In genomic region chr4:42972952-42973351, GRCm38 (mm10) we compare ENCODE assay signal across 19 mouse cellular contexts. TPM values are rescaled to one million over a fixed set of nuclear protein-coding genes. Genes with fewer than 3 reads are reported as not detected.
"Had no signal": no experiment of that assay in that cellular context is flagged by ENCODE, and none has a peak within 500 bp of the region (broad histone marks: within the 10 kb centered on the region; RNA-seq: fewer than 3 reads in every experiment).

No protein-coding gene starts in this region.

- H3K4me1 ChIP-seq: liver, embryonic 15.5 days; megakaryocyte, embryonic 14.5 days; midbrain, embryonic 13.5 days; midbrain, embryonic 15.5 days; neural tube, embryonic 12.5 days; stomach, embryonic 15.5 days had no signal

- H3K27ac ChIP-seq: liver, embryonic 15.5 days; macrophage; midbrain, embryonic 13.5 days; midbrain, embryonic 15.5 days; neural tube, embryonic 12.5 days; stomach, embryonic 15.5 days; stomach, postnatal 0 days had no signal

- H3K36me3 ChIP-seq: liver, embryonic 15.5 days; stomach, embryonic 15.5 days had no signal

- ATAC-seq: liver, postnatal 0 days; midbrain, embryonic 13.5 days; midbrain, embryonic 15.5 days had no signal

- H3K4me3 ChIP-seq: liver, embryonic 15.5 days; megakaryocyte, embryonic 14.5 days; midbrain, embryonic 13.5 days; midbrain, embryonic 15.5 days; neural tube, embryonic 12.5 days; stomach, embryonic 15.5 days had no signal

- H3K9ac ChIP-seq: liver, embryonic 15.5 days; liver, postnatal 0 days; lung, embryonic 14.5 days; midbrain, embryonic 13.5 days; midbrain, embryonic 15.5 days; neural tube, embryonic 12.5 days; stomach, embryonic 15.5 days had no signal

- H3K4me2 ChIP-seq: liver, embryonic 15.5 days; lung, embryonic 14.5 days; midbrain, embryonic 11.5 days; midbrain, embryonic 13.5 days; midbrain, embryonic 15.5 days; neural tube, embryonic 12.5 days; stomach, embryonic 15.5 days had no signal

- DNase-seq: liver, postnatal 0 days; lung, embryonic 14.5 days; lung, postnatal 14 days; lung, postnatal 36 days; right cerebral cortex, postnatal 14 days; thymus, adult 2 months; thymus, postnatal 25 days; thymus, postnatal 4 days had no signal

- H3K9me3 ChIP-seq: liver, embryonic 15.5 days; megakaryocyte, embryonic 14.5 days; midbrain, embryonic 13.5 days; midbrain, embryonic 15.5 days; neural tube, embryonic 12.5 days; stomach, embryonic 15.5 days had no signal

- H3K27me3 ChIP-seq: liver, embryonic 15.5 days; midbrain, embryonic 13.5 days; midbrain, embryonic 15.5 days; neural tube, embryonic 12.5 days; stomach, embryonic 15.5 days had no signal

RNA-seq across cellular contexts. Expression of gene 1700022I11Rik, which starts 3.5 kb away (rescaled TPM):
- polyA plus RNA-seq: liver, postnatal 0 days; spleen, adult 2 months; thymus, adult 2 months; urinary bladder, adult 2 months had no signal
